Mouse (Mus musculus): Measurements from ENCODE around the gene Prdm16. TPM values are rescaled to one million over a fixed set of nuclear protein-coding genes. Genes with fewer than 3 reads are reported as not detected.
A peak's percentile ranks its signal among the peaks of the same experiment; 100 is the strongest.

Gene Prdm16
- polyA plus RNA-seq, 1 experiment from 2014 or later = 43.1 TPM

- DNase-seq (ENCODE audit: extremely low spot score, low spot score) = no peak
- peaks cover 85% of the 10 kb centered on the region for H3K4me1 ChIP-seq
- peak overlapping the region; percentile 42 for H3K27ac ChIP-seq
- H3K36me3 ChIP-seq (replicated peaks) = peaks cover 64% of the 10 kb centered on the region
- no peaks in the 10 kb centered on the region for H3K9me3 ChIP-seq
- H3K4me3 ChIP-seq = no peak overlapping the region
- H3K27me3 ChIP-seq (ENCODE audit: poor library complexity, severe bottlenecking) = peaks cover 52% of the 10 kb centered on the region
- WGBS = 82% methylated on average over 8 of the region's 8 CpGs
Observed at GRCm38 (mm10) chr4:154333300-154333699, 303.4 kb downstream of the Prdm16 start.

- 55% methylated on average over 12 of the region's 12 CpGs for WGBS
- Histone ChIP-seq H3K27me3 (ENCODE audit: poor library complexity, severe bottlenecking) (peaks cover 47% of the 10 kb centered on the region), H3K9me3 (no peaks in the 10 kb centered on the region), H3K36me3 (replicated peaks) (peaks cover 68% of the 10 kb centered on the region), H3K27ac (0 out of 2 replicates have a peak overlapping the region, but pooled peaks have one; percentile 13), H3K4me3 (no peak overlapping the region), H3K4me1 (peaks cover 67% of the 10 kb centered on the region)
- no peak for DNase-seq (ENCODE audit: extremely low spot score, low spot score)
Observed at GRCm38 (mm10) chr4:154331271-154331670, 305.4 kb downstream of the Prdm16 start.

GRCm38 (mm10) chr4:154330001-154330400 is 306.7 kb downstream of the Prdm16 start:
- Histone ChIP-seq H3K9me3 (no peaks in the 10 kb centered on the region), H3K4me1 (peaks cover 55% of the 10 kb centered on the region), H3K27me3 (ENCODE audit: poor library complexity, severe bottlenecking) (peaks cover 37% of the 10 kb centered on the region), H3K4me3 (no peak overlapping the region), H3K36me3 (replicated peaks) (peaks cover 70% of the 10 kb centered on the region), H3K27ac (0 out of 2 replicates have a peak overlapping the region, but pooled peaks have one; percentile 56)
- 93% methylated on average over 7 of the region's 7 CpGs for WGBS
- DNase-seq (ENCODE audit: extremely low spot score, low spot score) = no peak

- no peaks in the 10 kb centered on the region for H3K9me3 ChIP-seq
- peak overlapping the region; percentile 56 for H3K27ac ChIP-seq
- peaks cover 47% of the 10 kb centered on the region for H3K4me1 ChIP-seq
- 9% methylated on average over 6 of the region's 6 CpGs for WGBS
- no peak overlapping the region for H3K4me3 ChIP-seq
- peaks cover 70% of the 10 kb centered on the region for H3K36me3 ChIP-seq (replicated peaks)
- DNase-seq (ENCODE audit: extremely low spot score, low spot score) = peak; percentile 78
- peaks cover 30% of the 10 kb centered on the region for H3K27me3 ChIP-seq (ENCODE audit: poor library complexity, severe bottlenecking)
Observed at GRCm38 (mm10) chr4:154328836-154329235, 307.8 kb downstream of the Prdm16 start.

- 6% methylated on average over 20 of the region's 20 CpGs for WGBS
- DNase-seq (ENCODE audit: extremely low spot score, low spot score) = no peak
- peaks cover 43% of the 10 kb centered on the region for H3K4me1 ChIP-seq
- peaks cover 26% of the 10 kb centered on the region for H3K27me3 ChIP-seq (ENCODE audit: poor library complexity, severe bottlenecking)
- H3K4me3 ChIP-seq = no peak overlapping the region
- H3K36me3 ChIP-seq (replicated peaks) = peaks cover 70% of the 10 kb centered on the region
- H3K9me3 ChIP-seq = no peaks in the 10 kb centered on the region
- no peak overlapping the region for H3K27ac ChIP-seq
Observed at GRCm38 (mm10) chr4:154328431-154328830, 308.2 kb downstream of the Prdm16 start.

- no peak for DNase-seq (ENCODE audit: extremely low spot score, low spot score)
- Histone ChIP-seq H3K36me3 (replicated peaks) (peaks cover 82% of the 10 kb centered on the region), H3K4me3 (no peak overlapping the region), H3K27ac (no peak overlapping the region), H3K4me1 (peaks cover 21% of the 10 kb centered on the region), H3K9me3 (no peaks in the 10 kb centered on the region), H3K27me3 (ENCODE audit: poor library complexity, severe bottlenecking) (peaks cover 17% of the 10 kb centered on the region)
- 78% methylated on average over 4 of the region's 4 CpGs for WGBS
Observed at GRCm38 (mm10) chr4:154325410-154325809, 311.3 kb downstream of the Prdm16 start.

GRCm38 (mm10) chr4:154313622-154313967 is 323.1 kb downstream of the Prdm16 start:
- H3K36me3 ChIP-seq (replicated peaks) = peaks cover 17% of the 10 kb centered on the region
- H3K4me1 ChIP-seq = peaks cover 25% of the 10 kb centered on the region
- no peaks in the 10 kb centered on the region for H3K9me3 ChIP-seq
- no peaks in the 10 kb centered on the region for H3K27me3 ChIP-seq (ENCODE audit: poor library complexity, severe bottlenecking)
- no peak overlapping the region for H3K4me3 ChIP-seq
- no peak for DNase-seq (ENCODE audit: extremely low spot score, low spot score)
- WGBS = 84% methylated on average over 11 of the region's 11 CpGs
- peak overlapping the region; percentile 61; the same call in 1 of the 2 replicates for H3K27ac ChIP-seq

GRCm38 (mm10) chr4:154312935-154313621 is 323.6 kb downstream of the Prdm16 start:
- Histone ChIP-seq H3K36me3 (replicated peaks) (peaks cover 12% of the 10 kb centered on the region), H3K9me3 (no peaks in the 10 kb centered on the region; the same call in 1 of the 2 replicates), H3K4me3 (no peak overlapping the region), H3K27me3 (ENCODE audit: poor library complexity, severe bottlenecking) (no peaks in the 10 kb centered on the region), H3K4me1 (peaks cover 25% of the 10 kb centered on the region), H3K27ac (peak overlapping the region; percentile 61; the same call in 1 of the 2 replicates)
- WGBS = 36% methylated on average over 4 of the region's 4 CpGs
- no peak for DNase-seq (ENCODE audit: extremely low spot score, low spot score)

GRCm38 (mm10) chr4:154312143-154312812 is 324.4 kb downstream of the Prdm16 start:
- WGBS = 84% methylated on average over 2 of the region's 2 CpGs
- peak overlapping the region; percentile 61; the same call in 1 of the 2 replicates for H3K27ac ChIP-seq
- peaks cover 4% of the 10 kb centered on the region for H3K36me3 ChIP-seq (replicated peaks)
- no peak overlapping the region for H3K4me3 ChIP-seq
- no peak for DNase-seq (ENCODE audit: extremely low spot score, low spot score)
- H3K4me1 ChIP-seq = peaks cover 21% of the 10 kb centered on the region
- no peaks in the 10 kb centered on the region for H3K27me3 ChIP-seq (ENCODE audit: poor library complexity, severe bottlenecking)
- H3K9me3 ChIP-seq = no peaks in the 10 kb centered on the region; the same call in 1 of the 2 replicates

GRCm38 (mm10) chr4:154310576-154311262 is 326.0 kb downstream of the Prdm16 start:
- Histone ChIP-seq H3K4me1 (peaks cover 17% of the 10 kb centered on the region), H3K27me3 (ENCODE audit: poor library complexity, severe bottlenecking) (no peaks in the 10 kb centered on the region), H3K36me3 (replicated peaks) (no peaks in the 10 kb centered on the region), H3K9me3 (no peaks in the 10 kb centered on the region; the same call in 1 of the 2 replicates), H3K4me3 (no peak overlapping the region), H3K27ac (0 out of 2 replicates have a peak overlapping the region, but pooled peaks have one; percentile 40)
- DNase-seq (ENCODE audit: extremely low spot score, low spot score) = no peak
- WGBS = 83% methylated on average over 9 of the region's 9 CpGs

- DNase-seq (ENCODE audit: extremely low spot score, low spot score) = no peak
- peaks cover 17% of the 10 kb centered on the region for H3K4me1 ChIP-seq
- 87% methylated on average over 2 of the region's 2 CpGs for WGBS
- H3K4me3 ChIP-seq = no peak overlapping the region
- H3K27me3 ChIP-seq (ENCODE audit: poor library complexity, severe bottlenecking) = no peaks in the 10 kb centered on the region
- H3K27ac ChIP-seq = no peak overlapping the region
- no peaks in the 10 kb centered on the region for H3K36me3 ChIP-seq (replicated peaks)
- H3K9me3 ChIP-seq = no peaks in the 10 kb centered on the region; the same call in 1 of the 2 replicates
Observed at GRCm38 (mm10) chr4:154309131-154309530, 327.5 kb downstream of the Prdm16 start.

- Histone ChIP-seq H3K9me3 (no peaks in the 10 kb centered on the region; the same call in 1 of the 2 replicates), H3K4me3 (no peak within 1 kb of the TSS; the same call in 1 of the 2 replicates), H3K27ac (no peak within 1 kb of the TSS), H3K36me3 (replicated peaks) (no peaks in the 10 kb centered on the region), H3K4me1 (peaks cover 37% of the 10 kb centered on the region), H3K27me3 (ENCODE audit: poor library complexity, severe bottlenecking) (peaks cover 63% of the 10 kb centered on the region)
- DNase-seq (ENCODE audit: extremely low spot score, low spot score) = peak; percentile 61
- WGBS = 21% methylated on average over 7 of the region's 7 CpGs
Observed at GRCm38 (mm10) chr4:154301466-154301881, 335.2 kb downstream of the Prdm16 start, which contains the start of gene Arhgef16. Gene Arhgef16, minus strand, starts transcription at chr4:154301676.

Data from forebrain, embryonic 10.5 days (tissue).